Mouse (Mus musculus) limb, embryonic 15.5 days (tissue): Measurements from ENCODE around the gene Nol10. TPM values are rescaled to one million over a fixed set of nuclear protein-coding genes. Genes with fewer than 3 reads are reported as not detected.

ENCODE experiments used
- ATAC-seq: fragments of 200-750 bp; cut with Nextera tagmentation; 2 replicates; pipeline ENCODE4 v1.8.0; 2017; ENCODE audit warnings: low read depth, moderate TSS enrichment; ENCODE audit not compliant: insufficient number of reproducible peaks, low FRiP score, low TSS enrichment
- H3K27ac ChIP-seq: fragments of 300-500 bp; sonication (generic); 2 replicates; pipeline ENCODE4 v1.5.1; 2015; ENCODE audit warnings: moderate library complexity, mild to moderate bottlenecking, inconsistent platforms
- H3K27me3 ChIP-seq: fragments of 300-500 bp; sonication (generic); 2 replicates; pipeline ENCODE4 v1.6.1; 2015; ENCODE audit warnings: inconsistent platforms
- H3K36me3 ChIP-seq: fragments of 300-500 bp; sonication (generic); 2 replicates; pipeline ENCODE4 v1.6.1; 2015; ENCODE audit warnings: inconsistent platforms
- H3K4me1 ChIP-seq: fragments of 300-500 bp; sonication (generic); 2 replicates; pipeline ENCODE4 v1.6.1; 2015; ENCODE audit warnings: inconsistent platforms
- H3K4me2 ChIP-seq: fragments of 300-500 bp; sonication (generic); 2 replicates; pipeline ENCODE4 v1.6.1; 2015; ENCODE audit warnings: mild to moderate bottlenecking, inconsistent platforms
- H3K4me3 ChIP-seq: fragments of 300-500 bp; sonication (generic); 2 replicates; pipeline ENCODE4 v1.5.1; 2015; ENCODE audit warnings: mild to moderate bottlenecking, inconsistent platforms
- H3K9ac ChIP-seq: fragments of 300-500 bp; sonication (generic); 2 replicates; pipeline ENCODE4 v1.6.1; 2015; ENCODE audit warnings: inconsistent platforms
- H3K9me3 ChIP-seq: fragments of 300-500 bp; sonication (generic); 2 replicates; pipeline ENCODE4 v1.6.1; 2016; ENCODE audit warnings: inconsistent platforms
- WGBS: fragments of 180-500 bp; shearing (Covaris S2); methylation state at CpG from one replicate; pipeline ENCODE4 v1.1.7; 2015; 5-methylcytosine and 5-hydroxymethylcytosine counted together
- polyA plus RNA-seq: library from polyadenylated mRNA; unstranded; fragments of >200 nt; fragmentation: Nextera tagmentation; extraction: Ambion mirVana; gene quantifications from 2 replicates; pipeline ENCODE4 v1.2.1, GENCODE M21; 2015

The Nol10 gene
- polyA plus RNA-seq, 1 experiment from 2014 or later, result 21.3 TPM

- no peaks in the 10 kb centered on the region for H3K36me3 ChIP-seq
- H3K9ac ChIP-seq, result no peak overlapping the region
- 71% methylated on average over 2 of the region's 2 CpGs for WGBS
- no peak for ATAC-seq
- H3K4me1 ChIP-seq, result no peaks in the 10 kb centered on the region
- H3K9me3 ChIP-seq, result no peaks in the 10 kb centered on the region
- H3K4me3 ChIP-seq, result no peak overlapping the region
- no peak overlapping the region for H3K27ac ChIP-seq
- H3K27me3 ChIP-seq, result no peaks in the 10 kb centered on the region
- no peak overlapping the region for H3K4me2 ChIP-seq
Measured at GRCm38 (mm10) chr12:17338338-17338737, 9.9 kb upstream of the Nol10 start.

GRCm38 (mm10) chr12:17339114-17339905, 8.9 kb upstream of the Nol10 start:
- ATAC-seq, result no peak
- H3K36me3 ChIP-seq, result no peaks in the 10 kb centered on the region
- H3K4me2 ChIP-seq, result no peak overlapping the region
- 65% methylated on average over 3 of the region's 3 CpGs for WGBS
- H3K4me3 ChIP-seq, result no peak overlapping the region
- H3K9ac ChIP-seq, result no peak overlapping the region
- no peaks in the 10 kb centered on the region for H3K9me3 ChIP-seq
- H3K4me1 ChIP-seq, result no peaks in the 10 kb centered on the region
- no peaks in the 10 kb centered on the region for H3K27me3 ChIP-seq
- no peak overlapping the region for H3K27ac ChIP-seq

- Histone ChIP-seq H3K27me3 (no peaks in the 10 kb centered on the region), H3K36me3 (peaks cover 14% of the 10 kb centered on the region), H3K4me2 (peak overlapping the region; percentile 78), H3K4me3 (peak overlapping the region; percentile 85), H3K27ac (peak overlapping the region; percentile 61), H3K9ac (peak overlapping the region; percentile 58), H3K4me1 (peaks cover 14% of the 10 kb centered on the region), H3K9me3 (no peaks in the 10 kb centered on the region)
- ATAC-seq, result no peak
- 33% methylated on average over 11 of the region's 11 CpGs for WGBS
Measured at GRCm38 (mm10) chr12:17347327-17348047, 771 bp upstream of the Nol10 start.

GRCm38 (mm10) chr12:17350106-17350505, 1.8 kb downstream of the Nol10 start:
- Histone ChIP-seq H3K9me3 (no peaks in the 10 kb centered on the region), H3K9ac (no peak overlapping the region), H3K4me3 (no peak overlapping the region), H3K27ac (no peak overlapping the region), H3K36me3 (peaks cover 36% of the 10 kb centered on the region), H3K4me2 (no peak overlapping the region), H3K4me1 (peaks cover 14% of the 10 kb centered on the region), H3K27me3 (no peaks in the 10 kb centered on the region)
- ATAC-seq, result no peak

- peaks cover 71% of the 10 kb centered on the region for H3K36me3 ChIP-seq
- H3K9me3 ChIP-seq, result no peaks in the 10 kb centered on the region
- no peak overlapping the region for H3K27ac ChIP-seq
- no peak for ATAC-seq
- H3K4me3 ChIP-seq, result no peak overlapping the region
- no peaks in the 10 kb centered on the region for H3K4me1 ChIP-seq
- no peak overlapping the region for H3K9ac ChIP-seq
- H3K4me2 ChIP-seq, result no peak overlapping the region
- H3K27me3 ChIP-seq, result no peaks in the 10 kb centered on the region
- 88% methylated on average over 4 of the region's 4 CpGs for WGBS
Measured at GRCm38 (mm10) chr12:17356853-17357252, 8.6 kb downstream of the Nol10 start.

- WGBS, result 93% methylated on average over 5 of the region's 5 CpGs
- Histone ChIP-seq H3K4me3 (no peak overlapping the region), H3K27me3 (no peaks in the 10 kb centered on the region), H3K4me2 (no peak overlapping the region), H3K4me1 (no peaks in the 10 kb centered on the region), H3K9me3 (no peaks in the 10 kb centered on the region), H3K36me3 (peaks cover 77% of the 10 kb centered on the region), H3K9ac (no peak overlapping the region), H3K27ac (no peak overlapping the region)
- no peak for ATAC-seq
Measured at GRCm38 (mm10) chr12:17357795-17358194, 9.5 kb downstream of the Nol10 start.

DNA sequence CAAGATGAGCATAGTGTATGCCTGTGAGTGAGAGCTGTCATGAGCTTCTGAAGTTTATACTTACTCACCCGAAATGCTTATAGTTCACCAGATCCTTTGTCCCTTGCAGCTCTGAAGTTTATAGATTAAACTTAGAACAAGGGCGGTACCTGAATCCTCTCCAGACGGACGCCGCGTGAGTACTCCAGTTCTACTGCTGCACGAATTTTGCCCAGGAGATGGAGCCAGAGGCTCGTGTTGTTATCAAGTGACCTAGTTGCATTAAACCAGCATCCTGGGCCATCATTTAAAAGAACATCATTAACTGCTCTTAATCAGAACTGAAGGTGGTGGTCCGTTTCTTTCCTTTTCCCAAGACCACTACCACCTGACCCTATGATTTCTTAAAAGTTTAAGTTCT, 10.7 kb downstream of the Nol10 start:
- no peaks in the 10 kb centered on the region for H3K27me3 ChIP-seq
- H3K4me3 ChIP-seq, result no peak overlapping the region
- no peaks in the 10 kb centered on the region for H3K9me3 ChIP-seq
- no peaks in the 10 kb centered on the region for H3K4me1 ChIP-seq
- peaks cover 79% of the 10 kb centered on the region for H3K36me3 ChIP-seq
- H3K27ac ChIP-seq, result no peak overlapping the region
- no peak overlapping the region for H3K9ac ChIP-seq
- ATAC-seq, result no peak
- WGBS, result 91% methylated on average over 9 of the region's 9 CpGs
- no peak overlapping the region for H3K4me2 ChIP-seq

DNA sequence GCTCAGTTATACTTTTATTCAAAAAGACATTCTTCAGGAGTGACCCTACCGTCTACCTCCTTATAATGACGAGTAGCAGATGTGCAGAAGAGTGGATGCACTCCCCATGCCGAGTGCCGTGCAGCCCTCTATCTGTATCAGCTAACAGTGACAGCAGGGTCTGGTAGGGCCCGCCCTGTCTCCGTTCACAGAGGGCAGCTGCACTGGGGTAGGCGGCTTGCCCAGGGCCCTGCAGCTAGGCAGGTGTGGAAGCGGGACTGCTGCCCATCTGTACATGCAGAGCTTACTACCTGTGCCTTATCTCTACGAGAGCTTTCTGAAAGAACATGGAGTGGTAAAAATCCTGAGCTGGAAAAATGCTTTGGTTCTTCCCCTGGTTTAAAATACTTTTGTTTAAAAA, 11.8 kb downstream of the Nol10 start:
- Histone ChIP-seq H3K4me2 (no peak overlapping the region), H3K9ac (no peak overlapping the region), H3K36me3 (peaks cover 78% of the 10 kb centered on the region), H3K4me1 (no peaks in the 10 kb centered on the region), H3K9me3 (no peaks in the 10 kb centered on the region), H3K27me3 (no peaks in the 10 kb centered on the region), H3K4me3 (no peak overlapping the region), H3K27ac (no peak overlapping the region)
- WGBS, result 83% methylated on average over 9 of the region's 9 CpGs
- ATAC-seq, result no peak

DNA sequence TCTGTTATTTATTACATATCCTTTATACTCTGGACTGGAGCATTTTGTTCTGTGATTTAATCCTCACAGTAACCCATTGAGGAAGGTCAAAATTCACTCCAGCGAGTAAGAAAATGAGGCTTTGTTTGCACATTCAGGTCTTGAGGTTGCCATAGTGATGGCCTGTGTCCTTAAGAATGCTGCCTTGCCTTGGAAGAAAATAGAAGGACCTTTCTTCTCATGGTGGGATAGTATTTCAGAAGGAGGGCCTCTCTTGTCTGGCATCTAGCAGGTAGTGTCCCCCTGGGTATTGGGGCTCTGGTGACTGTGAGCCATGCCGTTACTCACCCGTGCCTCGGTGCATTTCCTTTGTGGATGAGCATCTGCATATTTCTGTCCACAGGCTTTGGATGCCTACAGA, 12.4 kb downstream of the Nol10 start:
- H3K4me2 ChIP-seq, result no peak overlapping the region
- no peak overlapping the region for H3K27ac ChIP-seq
- WGBS, result 83% methylated on average over 4 of the region's 4 CpGs
- H3K9me3 ChIP-seq, result no peaks in the 10 kb centered on the region
- H3K27me3 ChIP-seq, result no peaks in the 10 kb centered on the region
- H3K4me3 ChIP-seq, result no peak overlapping the region
- ATAC-seq, result no peak
- H3K36me3 ChIP-seq, result peaks cover 76% of the 10 kb centered on the region
- no peaks in the 10 kb centered on the region for H3K4me1 ChIP-seq
- H3K9ac ChIP-seq, result no peak overlapping the region

GRCm38 (mm10) chr12:17362316-17362715, 14.1 kb downstream of the Nol10 start:
- WGBS, result 87% methylated on average over 5 of the region's 5 CpGs
- peaks cover 75% of the 10 kb centered on the region for H3K36me3 ChIP-seq

DNA sequence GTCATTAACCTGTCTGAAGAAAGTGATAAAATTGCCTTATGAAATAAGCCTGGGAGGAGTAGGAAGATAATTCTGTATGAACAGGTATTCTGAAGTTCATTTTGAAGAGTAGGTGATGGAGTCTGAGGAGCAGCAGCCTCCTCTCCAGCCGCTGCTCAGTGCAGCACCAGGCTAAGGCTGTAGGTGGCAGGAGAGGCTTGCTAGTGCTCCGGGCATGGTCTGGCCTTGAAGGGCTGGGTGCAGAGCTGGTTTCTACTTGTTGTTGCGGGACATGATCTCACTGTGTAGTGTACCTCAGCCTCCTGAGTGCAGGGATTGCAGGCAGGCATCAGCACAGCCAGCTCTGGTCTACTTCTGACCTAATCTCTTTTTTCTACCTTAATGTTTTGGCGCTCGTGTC, 18.7 kb downstream of the Nol10 start:
- Histone ChIP-seq H3K36me3 (peaks cover 72% of the 10 kb centered on the region), H3K27ac (no peak overlapping the region), H3K9me3 (no peaks in the 10 kb centered on the region), H3K4me1 (no peaks in the 10 kb centered on the region), H3K9ac (no peak overlapping the region), H3K4me3 (no peak overlapping the region), H3K4me2 (no peak overlapping the region), H3K27me3 (no peaks in the 10 kb centered on the region)
- WGBS, result 68% methylated on average over 5 of the region's 5 CpGs
- no peak for ATAC-seq

More at GRCm38 (mm10) chr12:17362316-17362715, 14.1 kb downstream of the Nol10 start:
- no peaks in the 10 kb centered on the region for H3K9me3 ChIP-seq
- H3K4me3 ChIP-seq, result no peak overlapping the region
- H3K4me1 ChIP-seq, result no peaks in the 10 kb centered on the region
- ATAC-seq, result no peak
- H3K27ac ChIP-seq, result no peak overlapping the region
- no peak overlapping the region for H3K4me2 ChIP-seq
- H3K9ac ChIP-seq, result no peak overlapping the region
- no peaks in the 10 kb centered on the region for H3K27me3 ChIP-seq

DNA sequence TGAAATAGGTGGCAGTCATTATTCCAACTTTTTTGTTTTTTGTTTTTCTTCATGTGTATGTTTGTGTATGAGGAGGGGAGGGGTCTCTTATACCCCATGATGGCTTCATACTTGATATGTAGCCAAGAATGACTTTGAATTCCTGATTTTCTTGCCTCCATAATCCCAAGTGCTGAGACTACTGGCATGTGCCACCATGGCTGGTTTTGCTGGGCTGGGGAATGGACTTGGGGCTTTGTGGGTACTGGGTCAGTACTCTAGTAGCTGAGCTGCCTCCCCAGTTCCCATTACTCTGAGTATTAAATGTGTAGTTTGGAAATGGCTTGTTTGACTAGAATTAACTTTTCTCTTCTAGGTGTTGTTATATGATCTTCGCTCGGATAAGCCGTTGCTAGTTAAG, 20.9 kb downstream of the Nol10 start:
- Histone ChIP-seq H3K27ac (no peak overlapping the region), H3K9ac (no peak overlapping the region), H3K4me1 (no peaks in the 10 kb centered on the region), H3K9me3 (no peaks in the 10 kb centered on the region), H3K36me3 (peaks cover 71% of the 10 kb centered on the region), H3K4me2 (no peak overlapping the region), H3K27me3 (no peaks in the 10 kb centered on the region), H3K4me3 (no peak overlapping the region)
- no peak for ATAC-seq
- WGBS, result 98% methylated on average over 3 of the region's 3 CpGs
